ENCODE assay signal across 8 mouse cellular contexts in the genomic region with DNA sequence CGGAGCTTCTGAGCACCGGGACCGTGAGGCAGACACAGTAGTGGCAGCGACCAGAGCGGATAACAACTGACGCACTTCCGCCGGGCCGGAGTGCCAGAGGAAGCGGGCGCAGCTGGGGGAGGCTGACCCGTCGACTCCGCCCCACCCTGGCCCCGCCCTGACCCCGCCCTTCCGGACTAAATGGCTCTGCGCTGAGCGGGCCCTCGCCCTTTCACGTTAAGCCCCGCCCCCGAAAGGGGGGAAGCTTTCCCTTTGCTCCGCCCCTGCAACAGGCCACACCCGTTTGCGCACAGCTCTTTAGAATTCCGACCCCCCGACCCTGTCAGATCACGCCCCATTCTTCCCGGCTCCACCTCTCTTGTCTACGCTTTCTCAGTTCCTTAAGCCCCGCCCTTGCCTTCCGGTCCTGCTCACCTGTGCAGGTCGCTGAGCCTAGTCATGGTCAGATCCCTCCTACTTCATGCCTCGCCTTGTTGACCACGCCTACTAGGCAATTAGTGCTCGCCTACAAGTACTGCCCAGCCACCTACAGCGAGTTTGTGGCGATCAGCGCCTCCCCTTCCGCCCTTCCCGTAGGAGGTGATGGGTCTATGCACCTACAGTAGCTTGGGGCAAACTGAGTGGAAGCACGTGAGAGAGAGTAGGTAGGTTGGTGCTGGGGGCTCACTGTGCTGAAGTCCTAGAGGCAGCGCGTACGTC. TPM values are rescaled to one million over a fixed set of nuclear protein-coding genes. Genes with fewer than 3 reads are reported as not detected.
DNase-seq lines count a peak whose midpoint lies in the region; ATAC-seq lines count a peak whose summit lies in the region.

Gene Fbrsl1 (minus strand): TSS at position 68 of the 699 bp plus-strand sequence.

- no peaks in the 10 kb centered on the region; the same call in 1 of the 2 replicates for H3K27me3 ChIP-seq in heart, embryonic 10.5 days (ENCODE audit: insufficient read depth, poor library complexity, severe bottlenecking)
- peaks cover 6% of the 10 kb centered on the region; the same call in 1 of the 2 replicates for H3K27me3 ChIP-seq in kidney, embryonic 15.5 days

- WGBS in heart, embryonic 10.5 days: under 1% methylated on average over 41 of the region's 46 CpGs
- 1% methylated on average over 42 of the region's 46 CpGs for WGBS in kidney, embryonic 15.5 days

- peak within 1 kb of the TSS; percentile 99 for H3K4me3 ChIP-seq in heart, embryonic 10.5 days
- peak within 1 kb of the TSS; percentile 89 for H3K4me3 ChIP-seq in kidney, embryonic 15.5 days (replicated peaks)

- peak; percentile 97 for DNase-seq in B cell, adult 2 months
- peak; percentile 98 for DNase-seq in brain, adult 2 months (ENCODE audit: low read depth, low spot score)
- peak; percentile 99 for DNase-seq in heart, embryonic 10.5 days (ENCODE audit: low spot score)
- peak; percentile 99 for DNase-seq in liver
- peak; percentile 96 for DNase-seq in spleen, postnatal 4 days (ENCODE audit: low spot score in 2 of 2)

- peak; percentile 85 for ATAC-seq in erythroblast, adult 5-6 weeks (replicated peaks; ENCODE audit: low FRiP score, poor library complexity, severe bottlenecking)
- ATAC-seq in kidney, embryonic 15.5 days (replicated peaks; ENCODE audit: low FRiP score): peak; percentile 97
- peak; percentile 85 for ATAC-seq in monocyte, adult 5-6 weeks (replicated peaks; ENCODE audit: insufficient number of reproducible peaks, low FRiP score, low TSS enrichment, poor library complexity, severe bottlenecking)

- peak within 1 kb of the TSS; percentile 85 for H3K4me2 ChIP-seq in kidney, embryonic 15.5 days

- no peaks in the 10 kb centered on the region for H3K36me3 ChIP-seq in heart, embryonic 10.5 days
- H3K36me3 ChIP-seq in kidney, embryonic 15.5 days: no peaks in the 10 kb centered on the region

- H3K27ac ChIP-seq in heart, embryonic 10.5 days: peak within 1 kb of the TSS; percentile 97
- peak within 1 kb of the TSS; percentile 78 for H3K27ac ChIP-seq in kidney, embryonic 15.5 days

- H3K4me1 ChIP-seq in heart, embryonic 10.5 days: peaks cover 31% of the 10 kb centered on the region
- H3K4me1 ChIP-seq in kidney, embryonic 15.5 days: peaks cover 34% of the 10 kb centered on the region

- peak within 1 kb of the TSS; percentile 91 for H3K9ac ChIP-seq in kidney, embryonic 15.5 days

- H3K9me3 ChIP-seq in heart, embryonic 10.5 days: no peaks in the 10 kb centered on the region
- H3K9me3 ChIP-seq in kidney, embryonic 15.5 days (replicated peaks): no peaks in the 10 kb centered on the region

RNA-seq across cellular contexts. Expression of gene Fbrsl1, which starts in this region (rescaled TPM):
- 6.3 and 9.6 TPM in 2 replicates for total RNA-seq in erythroblast, adult 5-6 weeks (2015; ENCODE audit: low replicate concordance)
- 4.9 and 7.9 TPM in 2 replicates for total RNA-seq in erythroblast, adult 5-6 weeks (2017; ENCODE audit: low replicate concordance)
- 9.6 and 11.1 TPM in 2 replicates for polyA plus RNA-seq in heart, embryonic 10.5 days (2016; fragmentation: Nextera tagmentation; extraction: Ambion mirVana)
- polyA plus RNA-seq in kidney, embryonic 15.5 days (2015; fragmentation: Nextera tagmentation; extraction: Ambion mirVana): 12.1 and 13.2 TPM in 2 replicates
- 18.6 to 30.8 TPM (median 22.1 TPM) in 3 replicates for total RNA-seq in monocyte, adult 5-6 weeks (2017)

Comparison
In these comparisons a context has a peak if more than half of its experiments do, and no peak if none do; other contexts are left out.
1. Peak in every context shown above with its lines: DNase-seq, ATAC-seq, H3K4me3 ChIP-seq and H3K27ac ChIP-seq.